Mouse (Mus musculus) CH12.LX (cell line): ENCODE measurements around the gene Mroh2a. TPM values are rescaled to one million over a fixed set of nuclear protein-coding genes. Genes with fewer than 3 reads are reported as not detected.

Source experiments
- DNase-seq: peaks from one replicate; pipeline ENCODE4 v3.0.0-alpha.2; 2013; ENCODE audit errors: extremely low read depth
- H3K27ac ChIP-seq: 2 replicates; pipeline ENCODE4 v1.5.1; 2012; ENCODE audit warnings: low read depth, mild to moderate bottlenecking, control low read depth, moderate library complexity; ENCODE audit not compliant: insufficient read depth
- H3K27me3 ChIP-seq: replicated peaks from 2 replicates; pipeline ENCODE3; 2012; ENCODE audit warnings: inconsistent platforms
- H3K36me3 ChIP-seq, 2 experiments: replicated peaks in 1 of 2; 2 replicates each; pipeline versions ENCODE3 to v1.6.1; 2012; ENCODE audit warnings: inconsistent platforms in 1 of 2, low read length in 1 of 2, mild to moderate bottlenecking in 1 of 2, mixed read lengths in 1 of 2, moderate library complexity in 1 of 2; ENCODE audit not compliant: control insufficient read depth in 1 of 2, insufficient read depth in 1 of 2
- H3K4me1 ChIP-seq, 2 experiments: 2 replicates each; pipeline ENCODE4 v1.6.1; 2012; ENCODE audit warnings: inconsistent platforms in 1 of 2, moderate library complexity in 1 of 2; ENCODE audit not compliant: insufficient read depth in 2 of 2, control insufficient read depth in 1 of 2
- H3K4me2 ChIP-seq: 2 replicates; pipeline ENCODE4 v1.6.1; 2012; ENCODE audit warnings: low read depth, mild to moderate bottlenecking, control low read depth; ENCODE audit not compliant: poor library complexity, insufficient read depth, severe bottlenecking
- H3K4me3 ChIP-seq, 3 experiments: fragments of 150-350 bp in 1 of 3; sonication (generic) in 1 of 3; replicated peaks in 1 of 3; 2 replicates each; pipeline versions ENCODE3 to v1.5.1; 2011 to 2012; ENCODE audit warnings: low read depth in 2 of 3, low read length in 2 of 3, mild to moderate bottlenecking in 2 of 3, moderate library complexity in 2 of 3, control low read depth in 1 of 3, improper control_type of control experiment in 1 of 3, inconsistent platforms in 1 of 3, mixed read lengths in 1 of 3; ENCODE audit not compliant: poor library complexity in 1 of 3
- H3K79me2 ChIP-seq: replicated peaks from 2 replicates; pipeline ENCODE4 v1.6.1; 2012; ENCODE audit warnings: mild to moderate bottlenecking, moderate library complexity; ENCODE audit not compliant: control insufficient read depth, poor library complexity, insufficient read depth, severe bottlenecking; ENCODE audit errors: extremely low read depth
- H3K9ac ChIP-seq: 2 replicates; pipeline ENCODE4 v1.6.1; 2012; ENCODE audit warnings: low read depth, mild to moderate bottlenecking, control low read depth, moderate library complexity; ENCODE audit not compliant: insufficient read depth
- H3K9me3 ChIP-seq: replicated peaks from 2 replicates; pipeline ENCODE3; 2012; ENCODE audit warnings: low read length, inconsistent platforms, mixed read lengths
- CHD1 ChIP-seq: IDR thresholded peaks from 2 replicates; pipeline ENCODE4 v1.6.1; 2012; ENCODE audit warnings: low read depth, low read length, improper control_type of control experiment, inconsistent platforms
- CHD2 ChIP-seq: IDR thresholded peaks from 2 replicates; pipeline ENCODE4 v1.6.1; 2011; ENCODE audit warnings: low read length, improper control_type of control experiment
- CTCF ChIP-seq, 2 experiments: IDR thresholded peaks in 1 of 2; conservative IDR thresholded peaks in 1 of 2; 2 replicates each; pipeline ENCODE4 v1.5.1; 2011 to 2012; ENCODE audit warnings: low read depth in 2 of 2, low read length in 2 of 2, improper control_type of control experiment in 1 of 2, inconsistent platforms in 1 of 2, mild to moderate bottlenecking in 1 of 2, moderate library complexity in 1 of 2
- E2F4 ChIP-seq: IDR thresholded peaks from 2 replicates; pipeline ENCODE4 v1.6.1; 2011; ENCODE audit warnings: low read depth, low read length, improper control_type of control experiment; ENCODE audit not compliant: insufficient replicate concordance
- ELF1 ChIP-seq: IDR thresholded peaks from 2 replicates; pipeline ENCODE4 v1.6.1; 2014; ENCODE audit warnings: low read depth, mild to moderate bottlenecking, inconsistent platforms, low read length, improper control_type of control experiment
- GABPA ChIP-seq: IDR thresholded peaks from 2 replicates; pipeline ENCODE4 v1.6.1; 2012; ENCODE audit warnings: low read depth, low read length, improper control_type of control experiment, inconsistent platforms; ENCODE audit not compliant: insufficient replicate concordance
- KAT2A ChIP-seq: IDR thresholded peaks from 2 replicates; pipeline ENCODE4 v1.6.1; 2012; ENCODE audit warnings: low read length, improper control_type of control experiment, inconsistent platforms; ENCODE audit not compliant: insufficient replicate concordance
- MAZ ChIP-seq: IDR thresholded peaks from 2 replicates; pipeline ENCODE4 v1.6.1; 2012; ENCODE audit warnings: low read depth, mild to moderate bottlenecking, inconsistent platforms, low read length, improper control_type of control experiment, moderate library complexity
- MXI1 ChIP-seq: IDR thresholded peaks from 2 replicates; pipeline ENCODE4 v1.6.1; 2011; ENCODE audit warnings: mild to moderate bottlenecking, low read depth, low read length, improper control_type of control experiment
- MYC ChIP-seq: IDR thresholded peaks from 2 replicates; pipeline ENCODE4 v1.6.1; 2011; ENCODE audit warnings: low read depth, mild to moderate bottlenecking, improper control_type of control experiment, low read length
- POLR2AphosphoS2 ChIP-seq: IDR thresholded peaks from 2 replicates; pipeline ENCODE4 v1.6.1; 2011; ENCODE audit warnings: low read depth, low read length, improper control_type of control experiment
- RAD21 ChIP-seq: IDR thresholded peaks from 2 replicates; pipeline ENCODE4 v1.6.1; 2011; ENCODE audit warnings: low read depth, mild to moderate bottlenecking, low read length, improper control_type of control experiment, moderate library complexity
- SMC3 ChIP-seq: IDR thresholded peaks from 2 replicates; pipeline ENCODE4 v1.6.1; 2011; ENCODE audit warnings: low read depth, low read length, improper control_type of control experiment
- TBP ChIP-seq: conservative IDR thresholded peaks from 2 replicates; pipeline ENCODE4 v1.6.1; 2011; ENCODE audit warnings: low read depth, low read length, improper control_type of control experiment
- USF1 ChIP-seq: IDR thresholded peaks from 2 replicates; pipeline ENCODE4 v1.6.1; 2014; ENCODE audit warnings: low read depth, mild to moderate bottlenecking, inconsistent platforms, low read length, improper control_type of control experiment
- ZC3H11A ChIP-seq: IDR thresholded peaks from 2 replicates; pipeline ENCODE4 v1.6.1; 2012; ENCODE audit warnings: low read depth, mild to moderate bottlenecking, inconsistent platforms, low read length, improper control_type of control experiment
- ZKSCAN1 ChIP-seq: IDR thresholded peaks from 2 replicates; pipeline ENCODE4 v1.6.1; 2012; ENCODE audit warnings: low read depth, inconsistent platforms, low read length, improper control_type of control experiment, borderline replicate concordance
- ZNF384 ChIP-seq: IDR thresholded peaks from 2 replicates; pipeline ENCODE4 v1.6.1; 2012; ENCODE audit warnings: low read depth, low read length, improper control_type of control experiment, inconsistent platforms
- dilution Hi-C: fragments of 300-500 bp; cut with MboI; formaldehyde crosslinking; loops from 2 replicates; pipeline ENCODE4 v1.14.3; 2020; ENCODE audit warnings: low sequenced_read_pairs; ENCODE audit not compliant: extremely low pct_unique_long_range_greater_than_20kb, extremely low pct_ligation_motif_present
- in situ Hi-C: fragments of 300-500 bp; cut with MboI; formaldehyde crosslinking; loops from 3 replicates; pipeline ENCODE4 v1.14.3; 2019; ENCODE audit warnings: low sequenced_read_pairs, low pct_ligation_motif_present, low pct_unique_long_range_greater_than_20kb, mixed read lengths
- polyA plus RNA-seq: library from polyadenylated mRNA; unstranded; fragments of >175 nt; gene quantifications from 2 replicates; pipeline ENCODE4 v1.2.1, GENCODE M21; 2012; ENCODE audit warnings: low read depth; ENCODE audit not compliant: insufficient read length
- total RNA-seq, 2 experiments: library from RNA; depleted of rRNA; stranded (reverse); fragments of 300-350 nt in 1 of 2; fragments of >200 nt in 1 of 2; gene quantifications; 2 replicates each; pipeline ENCODE4 v1.2.3; 2012 to 2014

Mroh2a gene
- total and polyA plus RNA-seq, 3 experiments: 0.17 to 1.0 TPM; not detected in 1

GRCm38 (mm10) chr1:88264237-88264868 is 37.6 kb downstream of the Mroh2a start:
- Histone ChIP-seq H3K9ac (no peak overlapping the region), H3K4me3 (no peak overlapping the region), H3K4me2 (no peak overlapping the region), H3K9me3 (peaks cover 14% of the 10 kb centered on the region), H3K27ac (no peak overlapping the region), H3K27me3 (no peaks in the 10 kb centered on the region), H3K4me1 (peaks cover 2 to 25% of the 10 kb centered on the region in 2 experiments; a peak in 3 of 4 replicates), H3K79me2 (no peaks in the 10 kb centered on the region), H3K36me3 (peaks cover 65 to 95% of the 10 kb centered on the region in 2 experiments)
- dilution Hi-C loops: no loop called here
- DNase-seq: no peak
- in situ Hi-C loops: no loop called here
- TF ChIP-seq E2F4: no peak
- TF ChIP-seq POLR2AphosphoS2: no peak
- no peak for TF ChIP-seq RAD21
- no peak for TF ChIP-seq CHD1
- no peak for TF ChIP-seq SMC3
- no peak for TF ChIP-seq ELF1

DNA sequence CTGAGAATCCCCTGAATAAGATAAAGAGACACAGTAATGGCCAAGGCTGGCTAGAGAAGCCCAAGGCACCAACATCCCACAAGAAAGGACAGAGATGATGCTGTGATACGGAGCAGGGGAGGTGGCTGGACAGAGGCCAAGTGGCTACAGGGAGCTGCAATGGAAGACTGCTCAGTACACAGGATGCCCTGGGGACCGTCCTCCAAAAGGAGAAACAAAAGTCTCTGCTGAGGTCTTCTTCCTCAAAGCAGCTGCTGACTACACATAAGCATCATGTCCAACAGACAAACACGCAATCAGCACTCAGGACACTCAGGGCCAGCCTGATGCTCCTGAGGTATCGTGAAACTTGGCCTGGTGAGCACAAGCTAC is 38.1 kb downstream of the Mroh2a start:
- in situ Hi-C loops (no loop called here), dilution Hi-C loops (no loop called here)
- H3K4me2 ChIP-seq: no peak overlapping the region
- H3K4me1 ChIP-seq: peaks cover 2 to 20% of the 10 kb centered on the region in 2 experiments; a peak in 3 of 4 replicates
- no peaks in the 10 kb centered on the region for H3K79me2 ChIP-seq
- no peak overlapping the region for H3K9ac ChIP-seq
- TF ChIP-seq CTCF (conservative IDR thresholded peaks at IDR 0.05 in 1 of 2, IDR thresholded peaks at IDR 0.05 in 1 of 2; ENCODE audit: low read depth in 2 of 2, low read length in 2 of 2) (no peak), ELF1 (no peak), GABPA (no peak), CHD2 (no peak), USF1 (no peak), POLR2AphosphoS2 (no peak), MYC (no peak), ZC3H11A (no peak), MXI1 (no peak), MAZ (no peak), ZNF384 (no peak), TBP (no peak), ZKSCAN1 (no peak), RAD21 (no peak), KAT2A (no peak)
- TF ChIP-seq, all 38 proteins: peak for 0
- no peaks in the 10 kb centered on the region for H3K27me3 ChIP-seq
- H3K4me3 ChIP-seq: no peak overlapping the region
- H3K9me3 ChIP-seq: peaks cover 13% of the 10 kb centered on the region
- H3K36me3 ChIP-seq: peaks cover 70 to 95% of the 10 kb centered on the region in 2 experiments
- DNase-seq: no peak
- H3K27ac ChIP-seq: no peak overlapping the region
